Mouse (Mus musculus): ENCODE measurements around the gene Fut2. TPM values are rescaled to one million over a fixed set of nuclear protein-coding genes. Genes with fewer than 3 reads are reported as not detected.
A peak's percentile ranks its signal among the peaks of the same experiment; 100 is the strongest.

The Fut2 gene
- total RNA-seq, 2 experiments from 2014 or later: not detected

- ATAC-seq (replicated peaks; ENCODE audit: low FRiP score, poor library complexity, severe bottlenecking): no peak
Observed at GRCm38 (mm10) chr7:45641391-45642040, 24.7 kb downstream of the Fut2 start.

GRCm38 (mm10) chr7:45640191-45640957 lies 25.8 kb downstream of the Fut2 start:
- ATAC-seq (replicated peaks; ENCODE audit: low FRiP score, poor library complexity, severe bottlenecking): no peak

GRCm38 (mm10) chr7:45639561-45640027 lies 26.6 kb downstream of the Fut2 start, which contains the start of gene Mamstr:
Mamstr (plus strand) TSS chr7:45639977.
- no peak for ATAC-seq (replicated peaks; ENCODE audit: low FRiP score, poor library complexity, severe bottlenecking)

- no peak for ATAC-seq (replicated peaks; ENCODE audit: low FRiP score, poor library complexity, severe bottlenecking)
Observed at GRCm38 (mm10) chr7:45638623-45639401, 27.4 kb downstream of the Fut2 start.

GRCm38 (mm10) chr7:45637710-45638109 lies 28.5 kb downstream of the Fut2 start:
- no peak for ATAC-seq (replicated peaks; ENCODE audit: low FRiP score, poor library complexity, severe bottlenecking)

- ATAC-seq (replicated peaks; ENCODE audit: low FRiP score, poor library complexity, severe bottlenecking): no peak
Observed at GRCm38 (mm10) chr7:45635711-45636688, 30.2 kb downstream of the Fut2 start.

- no peak for ATAC-seq (replicated peaks; ENCODE audit: low FRiP score, poor library complexity, severe bottlenecking)
Observed at GRCm38 (mm10) chr7:45634946-45635681, 31.1 kb downstream of the Fut2 start.

GRCm38 (mm10) chr7:45632499-45632898 lies 33.7 kb downstream of the Fut2 start:
- no peak for ATAC-seq (replicated peaks; ENCODE audit: low FRiP score, poor library complexity, severe bottlenecking)

- ATAC-seq (replicated peaks; ENCODE audit: low FRiP score, poor library complexity, severe bottlenecking): no peak
Observed at GRCm38 (mm10) chr7:45630064-45630907, 35.9 kb downstream of the Fut2 start.

GRCm38 (mm10) chr7:45628364-45629294 lies 37.6 kb downstream of the Fut2 start:
- peak; percentile 75 for ATAC-seq (replicated peaks; ENCODE audit: low FRiP score, poor library complexity, severe bottlenecking)

GRCm38 (mm10) chr7:45627261-45627660 lies 38.9 kb downstream of the Fut2 start, which contains the start of gene Rasip1:
Rasip1 (plus strand) TSS chr7:45627488.
- ATAC-seq (replicated peaks; ENCODE audit: low FRiP score, poor library complexity, severe bottlenecking): no peak

- no peak for ATAC-seq (replicated peaks; ENCODE audit: low FRiP score, poor library complexity, severe bottlenecking)
Observed at GRCm38 (mm10) chr7:45626571-45627076, 39.6 kb downstream of the Fut2 start.

GRCm38 (mm10) chr7:45625481-45625880 lies 40.7 kb downstream of the Fut2 start:
- ATAC-seq (replicated peaks; ENCODE audit: low FRiP score, poor library complexity, severe bottlenecking): no peak

GRCm38 (mm10) chr7:45624718-45625117 lies 41.5 kb downstream of the Fut2 start:
- no peak for ATAC-seq (replicated peaks; ENCODE audit: low FRiP score, poor library complexity, severe bottlenecking)

GRCm38 (mm10) chr7:45623507-45623906 lies 42.7 kb downstream of the Fut2 start:
- no peak for ATAC-seq (replicated peaks; ENCODE audit: low FRiP score, poor library complexity, severe bottlenecking)

- no peak for ATAC-seq (replicated peaks; ENCODE audit: low FRiP score, poor library complexity, severe bottlenecking)
Observed at GRCm38 (mm10) chr7:45621443-45621842, 44.8 kb downstream of the Fut2 start, which contains the start of gene Izumo1. Izumo1 (plus strand) TSS chr7:45621811.
